Mouse (Mus musculus) frontal cortex, postnatal 36 days (tissue): ENCODE data around the gene Cxcl13.
"Not testable (repeated sequence)": the region's sequence is repeated elsewhere in the genome, so short reads cannot be mapped to it uniquely, and the experiment has no call there.

Experiments
- DNase-seq, 2 experiments: peaks; one replicate each; pipeline ENCODE4 v3.0.0; 2022; ENCODE audit warnings: low spot score in 2 of 2

The Cxcl13 gene

DNA sequence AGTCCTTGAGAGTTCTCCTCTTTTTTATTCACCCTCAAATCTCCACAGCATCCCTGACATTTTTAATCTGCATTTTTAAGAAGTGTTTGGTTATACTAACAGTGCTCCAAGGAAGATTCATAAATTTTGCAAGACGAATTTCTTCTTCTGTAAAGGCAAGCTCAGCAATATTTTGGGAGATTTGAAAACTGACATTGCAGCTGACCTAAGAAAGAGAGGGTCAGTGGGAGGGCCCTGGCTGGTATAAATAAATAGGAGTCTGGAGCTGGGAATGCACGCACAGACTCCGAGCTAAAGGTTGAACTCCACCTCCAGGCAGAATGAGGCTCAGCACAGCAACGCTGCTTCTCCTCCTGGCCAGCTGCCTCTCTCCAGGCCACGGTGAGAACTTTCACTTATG is at the start of gene Cxcl13:
Cxcl13 (plus strand) TSS at position 301 of the 400 bp plus-strand sequence.
- no peak for DNase-seq

DNA sequence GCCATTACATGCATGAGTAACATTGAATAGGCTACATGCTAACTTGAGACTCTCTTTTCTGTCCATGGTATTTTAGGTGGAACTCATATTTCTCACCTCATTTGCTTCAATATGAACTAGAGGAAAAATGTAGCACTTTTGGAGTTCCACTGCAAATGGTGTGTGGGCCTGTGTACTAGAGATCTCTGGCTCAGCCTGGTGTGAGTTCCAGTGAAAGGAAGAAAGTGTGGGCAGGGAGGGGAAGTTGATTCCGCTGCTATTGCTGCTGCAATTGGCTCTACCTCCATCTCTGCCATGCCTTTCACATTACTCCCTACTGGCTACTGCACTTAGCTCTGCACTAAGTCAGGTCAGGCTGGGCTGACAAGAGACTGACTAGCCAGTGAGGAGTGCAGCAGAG is 45.7 kb upstream of the Cxcl13 start:
- DNase-seq: peak; percentile 4 to 8

DNA sequence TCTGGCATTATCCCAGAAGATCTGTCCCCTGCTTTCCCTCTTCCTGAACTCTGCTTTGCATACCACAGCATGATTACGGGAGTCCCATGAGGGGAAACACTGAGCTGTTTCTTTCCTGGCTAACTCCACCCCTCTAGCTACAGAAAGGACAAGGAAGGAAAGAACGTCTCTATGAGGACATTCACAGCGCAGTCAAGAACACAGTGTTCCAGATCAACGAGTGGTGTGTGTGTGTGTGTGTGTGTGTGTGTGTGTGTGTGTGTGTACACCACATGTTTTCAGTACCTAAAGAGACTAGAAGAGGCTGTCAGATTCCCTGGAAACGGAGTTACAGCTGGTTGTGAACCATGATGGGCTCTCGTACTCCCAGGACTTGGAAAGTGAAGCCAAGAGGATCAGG is 38.3 kb upstream of the Cxcl13 start:
- no peak for DNase-seq

DNA sequence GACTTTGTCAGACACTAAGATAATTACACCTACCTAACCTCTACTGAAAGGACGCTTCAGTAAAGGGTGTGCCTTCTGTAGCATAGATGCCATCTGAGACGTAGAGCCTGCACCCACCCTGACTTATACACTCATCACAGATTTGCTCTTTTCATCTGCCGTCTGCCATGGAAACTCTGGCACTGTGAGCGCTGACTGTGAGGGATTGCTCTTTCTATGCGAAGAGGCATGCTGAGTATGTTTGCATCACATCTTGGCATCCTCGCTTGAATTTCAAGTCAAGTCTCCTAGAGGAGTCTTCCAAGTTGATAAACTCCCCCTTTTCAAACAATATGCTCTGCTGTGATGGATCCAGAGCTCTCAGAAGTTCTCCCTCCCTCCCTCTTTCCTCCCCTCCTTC is 32.7 kb upstream of the Cxcl13 start:
- DNase-seq: peak in 1 of 2 experiments; percentile 23

DNA sequence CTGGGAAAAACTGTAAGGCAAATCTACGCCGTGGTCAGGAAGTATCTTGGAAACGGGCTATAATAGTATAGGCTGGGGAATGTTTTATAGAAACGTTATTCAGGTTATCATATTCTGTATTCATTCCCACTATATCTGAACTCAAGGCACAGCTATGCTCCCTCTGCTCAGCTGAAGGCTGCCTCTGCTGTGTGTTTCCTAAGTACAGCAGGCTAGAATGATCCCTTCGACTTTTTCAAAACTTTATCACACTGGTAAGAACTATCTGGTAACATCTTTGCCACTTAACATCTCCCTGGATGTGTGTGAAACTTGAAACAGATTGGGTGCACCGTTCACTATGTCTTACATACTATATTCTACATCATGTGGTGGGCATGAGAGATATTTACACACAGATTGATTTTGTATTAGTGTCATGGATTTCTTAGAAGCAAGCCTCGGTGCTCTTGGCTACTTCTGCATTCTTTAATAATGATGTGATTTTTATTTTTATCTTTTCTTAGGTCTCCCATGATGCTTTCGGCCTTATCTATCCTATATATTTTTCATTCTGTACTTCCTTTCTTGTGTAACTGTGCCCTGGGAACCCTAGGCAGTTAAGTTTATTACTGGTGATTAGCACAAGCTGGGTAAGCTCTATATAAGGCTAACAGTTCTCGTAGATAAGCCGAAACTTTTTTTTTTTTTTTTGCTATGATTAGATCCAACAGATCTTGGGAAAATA is 31.4 kb upstream of the Cxcl13 start:
- DNase-seq: no peak

DNA sequence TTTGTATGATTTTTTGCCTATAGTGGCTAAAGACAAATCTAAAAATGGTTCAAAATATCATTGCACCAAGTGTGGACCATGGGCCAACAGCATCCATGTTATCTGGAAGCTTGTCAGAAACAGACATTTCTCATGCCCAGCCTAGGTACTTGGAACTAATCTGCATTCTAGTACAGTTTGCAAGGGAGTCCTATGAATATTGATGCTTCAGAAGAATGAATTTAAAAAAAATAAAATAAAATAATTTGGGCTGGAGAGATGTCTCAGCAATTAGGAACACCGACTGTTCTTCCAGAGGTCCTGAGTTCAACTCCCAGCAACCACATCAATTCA is 30.9 kb upstream of the Cxcl13 start:
- no peak for DNase-seq

DNA sequence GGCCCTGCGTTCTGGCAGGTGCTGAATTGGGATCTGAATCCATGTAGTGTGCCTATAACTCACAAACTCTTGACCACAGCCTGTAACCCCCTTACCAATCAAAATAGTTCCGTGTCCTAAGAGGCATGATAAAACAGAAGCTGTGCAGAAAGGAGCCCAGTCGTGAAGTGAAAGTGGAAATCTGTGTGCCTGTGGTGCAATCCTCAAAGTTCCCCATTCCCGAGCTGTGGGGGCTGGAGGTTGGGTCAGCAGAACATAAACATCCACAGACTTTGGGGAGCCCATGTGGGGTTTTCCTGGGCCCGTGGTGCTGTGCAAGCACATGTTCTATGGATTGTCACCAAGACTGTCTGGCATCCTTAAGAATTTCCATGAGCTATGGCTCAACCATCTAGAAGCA is 21.7 kb upstream of the Cxcl13 start:
- no peak for DNase-seq

- no peak for DNase-seq
Observed at GRCm38 (mm10) chr5:95936068-95936467, 20.7 kb upstream of the Cxcl13 start.

DNA sequence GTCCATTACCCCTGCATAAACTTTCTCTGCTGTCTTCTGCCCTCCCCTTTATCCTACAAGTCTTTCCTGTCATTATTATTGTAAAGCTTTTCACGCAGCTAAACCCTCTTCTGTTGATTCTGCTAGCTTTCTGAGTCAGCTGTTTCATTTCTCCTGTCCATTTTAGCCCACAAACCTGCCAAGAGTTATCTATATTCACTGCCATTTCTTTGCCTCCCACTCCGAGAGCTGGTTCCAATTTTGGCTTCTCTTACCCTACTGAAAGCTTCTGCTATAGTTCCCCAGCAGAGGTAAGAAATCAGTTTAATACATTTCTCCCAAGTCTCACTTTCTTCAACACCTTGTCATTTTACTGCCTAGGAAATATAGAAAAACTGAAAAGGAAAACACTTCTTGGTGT is 19.6 kb upstream of the Cxcl13 start:
- DNase-seq: peak in 1 of 2 experiments; percentile 55

GRCm38 (mm10) chr5:95938044-95938625 is 18.6 kb upstream of the Cxcl13 start:
- DNase-seq: no peak

GRCm38 (mm10) chr5:95940682-95941221 is 16.0 kb upstream of the Cxcl13 start:
- no peak for DNase-seq

DNA sequence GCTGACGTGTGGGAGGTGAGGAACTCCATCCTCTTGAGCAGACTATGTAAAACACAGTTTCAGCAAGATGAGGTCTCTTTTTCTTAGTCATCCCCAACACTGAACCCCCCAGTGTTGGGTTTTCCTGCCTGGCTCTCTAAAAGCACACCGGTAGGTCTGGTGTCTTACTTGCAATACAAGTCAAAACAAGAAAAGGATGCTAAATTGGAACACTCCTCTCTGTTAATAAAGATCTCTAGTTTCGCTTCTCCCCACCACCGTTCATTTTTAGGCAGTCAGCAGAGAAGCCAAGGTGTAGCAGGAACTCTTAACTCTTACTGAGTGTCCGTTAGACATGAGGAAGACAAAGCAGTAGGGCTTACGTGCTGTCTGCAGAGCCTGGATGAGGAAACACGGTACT is 15.2 kb upstream of the Cxcl13 start:
- no peak for DNase-seq

- DNase-seq: no peak
Observed at GRCm38 (mm10) chr5:95945120-95945519, 11.6 kb upstream of the Cxcl13 start.

DNA sequence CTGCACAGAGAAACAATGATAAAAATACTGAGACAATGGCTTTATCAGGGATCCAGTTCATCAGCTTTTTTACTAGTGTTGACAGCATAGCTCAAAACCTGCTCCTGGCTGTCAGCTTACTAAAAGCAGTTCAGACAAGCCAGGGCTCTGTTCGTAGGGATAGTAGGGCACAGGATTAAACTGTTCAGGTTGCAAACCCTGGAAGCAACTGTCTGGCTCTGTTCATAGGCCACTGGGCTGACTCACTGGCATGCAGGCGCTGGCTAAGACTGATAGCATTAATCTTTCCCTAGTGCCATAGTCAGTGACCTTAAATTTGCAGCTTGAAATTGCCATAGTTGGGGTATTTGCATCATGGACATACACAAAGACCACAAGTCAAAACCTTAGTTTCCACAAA is 10.4 kb upstream of the Cxcl13 start:
- no peak for DNase-seq

DNA sequence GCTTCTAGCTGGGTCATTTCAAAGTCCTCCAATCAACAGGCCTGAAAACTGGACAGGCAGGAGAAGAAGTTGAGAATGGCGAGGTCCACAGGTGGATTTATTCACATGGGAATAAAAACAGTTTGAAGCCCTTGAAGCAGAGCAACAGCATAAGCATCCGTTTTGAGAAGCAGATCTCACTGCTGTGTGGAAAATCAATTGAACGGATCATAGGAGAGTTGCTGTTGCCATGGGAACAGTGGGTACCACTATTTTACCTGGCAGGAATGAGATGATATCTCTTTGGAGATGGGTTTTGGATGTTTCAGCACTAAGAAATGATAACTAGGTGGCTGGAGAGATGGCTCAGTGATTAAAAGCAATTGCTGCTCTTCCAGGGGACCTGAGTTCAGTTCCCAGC is 8.1 kb upstream of the Cxcl13 start:
- DNase-seq: no peak

- DNase-seq: peak; percentile 39 to 64
Observed at GRCm38 (mm10) chr5:95949946-95950701, 6.6 kb upstream of the Cxcl13 start.

- DNase-seq: no peak
Observed at GRCm38 (mm10) chr5:95964940-95965339, 8.2 kb downstream of the Cxcl13 start.

GRCm38 (mm10) chr5:95966621-95967020 is 9.9 kb downstream of the Cxcl13 start:
- no peak for DNase-seq

GRCm38 (mm10) chr5:95970845-95971244 is 14.1 kb downstream of the Cxcl13 start:
- peak; percentile 39 to 72 for DNase-seq

DNA sequence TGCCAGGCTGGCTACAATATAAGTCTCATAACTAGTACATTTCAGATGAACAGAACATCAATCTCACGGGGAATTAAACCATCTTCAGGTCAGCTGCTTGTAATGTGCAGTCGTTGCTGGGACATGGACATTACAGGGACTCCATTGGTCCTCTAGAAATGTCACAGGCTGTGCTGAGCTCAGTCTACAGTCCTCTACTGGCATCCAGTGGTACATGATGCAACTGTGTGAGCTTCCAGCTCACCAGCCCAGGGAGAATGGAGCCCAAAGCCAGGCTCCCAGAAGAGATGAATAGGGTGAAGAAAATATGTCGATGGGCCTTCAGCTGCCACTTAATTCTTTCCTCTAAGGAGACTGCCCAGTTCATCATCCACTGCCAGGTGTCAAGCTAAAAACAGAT is 15.5 kb downstream of the Cxcl13 start:
- no peak for DNase-seq

- not testable (repeated sequence) for DNase-seq
Observed at GRCm38 (mm10) chr5:95973806-95974205, 17.1 kb downstream of the Cxcl13 start.

DNA sequence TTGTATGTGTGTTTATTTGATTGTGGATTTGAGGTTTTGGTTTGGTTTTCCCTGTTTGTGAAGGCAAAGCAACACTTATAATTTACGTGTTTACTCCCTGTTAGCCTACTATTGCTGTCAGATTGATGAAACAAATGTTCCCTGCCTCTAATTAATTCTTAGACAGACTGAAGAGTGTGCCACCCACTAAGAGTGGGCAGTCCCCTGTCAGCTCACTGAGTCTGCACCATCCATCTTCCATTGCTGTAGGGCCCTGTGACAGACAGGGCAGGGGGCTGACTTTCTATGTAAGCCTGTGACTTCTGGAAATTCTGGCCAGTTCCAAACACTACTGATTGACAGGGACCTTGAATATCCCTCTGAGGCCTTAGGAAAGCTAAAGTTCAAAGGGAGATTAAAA is 19.5 kb downstream of the Cxcl13 start:
- DNase-seq: no peak
